Mouse (Mus musculus): ENCODE measurements around the gene Gm13695. TPM values are rescaled to one million over a fixed set of nuclear protein-coding genes. Genes with fewer than 3 reads are reported as not detected.
"Not testable (repeated sequence)": the region's sequence is repeated elsewhere in the genome, so short reads cannot be mapped to it uniquely, and the experiment has no call there.

Gene Gm13695
- total RNA-seq (2021) = 1 to 10 TPM in 1 of 2 experiments, not detected in 1; 1.4 TPM
- long read RNA-seq = 0 reads

DNA sequence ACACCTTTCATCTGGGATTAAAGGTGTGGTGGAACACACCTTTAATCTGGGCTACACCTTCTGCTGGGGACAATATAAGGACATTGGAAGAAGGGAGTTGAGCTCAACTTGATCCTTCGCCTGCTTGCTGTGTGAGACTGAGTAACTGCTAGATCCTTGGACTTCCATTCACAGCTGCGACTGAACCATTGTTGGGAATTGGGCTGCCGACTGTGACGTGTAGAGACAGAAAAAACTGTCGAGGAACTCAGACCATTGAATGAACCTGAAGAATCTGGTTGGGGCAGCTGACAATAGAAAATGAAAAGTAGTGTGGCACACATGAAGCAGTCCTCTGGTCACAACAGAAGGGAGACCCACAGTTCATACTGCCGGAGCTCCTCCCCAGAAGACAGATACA lies at the start of gene Gm13695:
Gm13695 (plus strand) TSS at position 301 of the 400 bp plus-strand sequence.
- not testable (repeated sequence) for DNase-seq (ENCODE audit: low spot score in 2 of 2)

DNA sequence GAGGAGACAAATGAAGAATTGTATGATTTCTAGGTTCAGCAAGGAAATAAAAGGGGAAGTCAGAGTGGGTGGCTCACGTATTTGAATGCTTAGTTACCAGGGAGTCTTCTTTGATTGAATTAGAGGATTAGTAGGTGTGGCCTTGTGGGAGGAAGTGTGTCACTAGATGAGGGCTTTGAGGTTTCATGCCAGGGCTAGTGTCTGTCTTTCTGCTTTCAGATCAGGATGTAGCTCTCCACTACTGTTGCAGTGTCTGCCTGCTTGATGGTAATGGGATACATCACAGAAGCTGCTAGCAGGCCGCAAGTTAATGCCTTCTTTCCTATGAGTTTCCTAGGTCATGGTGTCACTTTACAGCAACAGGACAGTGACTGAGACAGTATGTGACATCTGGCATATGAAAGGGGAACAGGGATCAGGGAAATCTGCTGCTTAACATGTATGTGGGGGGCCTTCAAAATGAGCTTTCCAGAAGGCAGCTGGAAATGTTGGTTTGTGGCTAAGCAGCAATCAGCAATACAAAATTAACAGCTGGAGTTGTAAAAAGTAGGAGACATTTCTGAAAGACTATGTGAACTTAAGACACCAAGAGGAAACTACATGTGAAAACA lies 37.5 kb upstream of the Gm13695 start:
- DNase-seq (ENCODE audit: low spot score in 2 of 2) = no peak

- DNase-seq (ENCODE audit: low spot score in 2 of 2) = peak; percentile 73 to 79
Measured at GRCm38 (mm10) chr2:83940931-83941361, 26.2 kb upstream of the Gm13695 start, which contains the start of gene Zswim2. TSS of gene Zswim2 (minus strand) at chr2:83941228.

DNA sequence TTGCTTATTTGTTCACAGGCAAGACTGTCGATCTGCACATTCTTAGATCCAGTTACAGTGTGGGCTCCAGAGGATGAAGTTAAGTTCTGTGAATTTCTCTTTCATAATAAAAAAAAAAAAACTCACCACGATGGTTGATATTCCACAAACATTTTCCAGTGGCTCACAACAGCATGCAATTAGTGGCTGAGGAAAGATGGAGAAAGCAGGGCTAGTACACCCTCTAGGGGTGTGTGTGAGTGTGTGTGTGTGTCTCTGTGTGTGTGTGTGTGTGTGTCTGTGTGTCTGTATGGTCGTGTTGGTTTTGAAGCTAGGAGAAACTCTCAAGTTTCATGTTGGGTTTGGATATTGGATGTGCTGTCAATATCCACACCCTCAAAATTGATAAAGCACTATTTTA lies 25.7 kb upstream of the Gm13695 start:
- no peak for DNase-seq (ENCODE audit: low spot score in 2 of 2)

DNA sequence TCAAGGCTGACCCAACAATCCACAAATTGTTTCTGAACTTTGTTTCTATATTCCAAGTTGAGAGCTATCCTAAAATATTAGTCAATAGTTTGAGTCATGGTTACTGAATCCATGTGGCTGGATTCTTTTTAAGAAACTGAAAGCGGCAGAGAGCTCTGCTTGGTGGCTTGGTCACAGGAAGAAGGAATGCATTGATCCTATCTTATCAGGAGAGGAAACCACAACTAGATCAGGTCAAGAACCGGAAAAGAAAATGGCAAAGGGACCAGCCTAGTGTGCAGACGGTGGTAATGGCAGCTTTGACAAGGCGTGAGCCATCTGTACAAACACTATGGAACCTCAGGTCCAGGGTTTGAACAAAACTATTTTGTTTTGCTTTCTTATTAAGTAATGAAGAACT lies 25.3 kb upstream of the Gm13695 start:
- no peak for DNase-seq (ENCODE audit: low spot score in 2 of 2)

DNA sequence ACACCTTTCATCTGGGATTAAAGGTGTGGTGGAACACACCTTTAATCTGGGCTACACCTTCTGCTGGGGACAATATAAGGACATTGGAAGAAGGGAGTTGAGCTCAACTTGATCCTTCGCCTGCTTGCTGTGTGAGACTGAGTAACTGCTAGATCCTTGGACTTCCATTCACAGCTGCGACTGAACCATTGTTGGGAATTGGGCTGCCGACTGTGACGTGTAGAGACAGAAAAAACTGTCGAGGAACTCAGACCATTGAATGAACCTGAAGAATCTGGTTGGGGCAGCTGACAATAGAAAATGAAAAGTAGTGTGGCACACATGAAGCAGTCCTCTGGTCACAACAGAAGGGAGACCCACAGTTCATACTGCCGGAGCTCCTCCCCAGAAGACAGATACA lies 11.7 kb upstream of the Gm13695 start, which contains the start of gene Gm13698:
Gm13698 (plus strand) TSS at position 301 of the 400 bp plus-strand sequence.
- DNase-seq (ENCODE audit: low spot score in 2 of 2) = not testable (repeated sequence)

DNA sequence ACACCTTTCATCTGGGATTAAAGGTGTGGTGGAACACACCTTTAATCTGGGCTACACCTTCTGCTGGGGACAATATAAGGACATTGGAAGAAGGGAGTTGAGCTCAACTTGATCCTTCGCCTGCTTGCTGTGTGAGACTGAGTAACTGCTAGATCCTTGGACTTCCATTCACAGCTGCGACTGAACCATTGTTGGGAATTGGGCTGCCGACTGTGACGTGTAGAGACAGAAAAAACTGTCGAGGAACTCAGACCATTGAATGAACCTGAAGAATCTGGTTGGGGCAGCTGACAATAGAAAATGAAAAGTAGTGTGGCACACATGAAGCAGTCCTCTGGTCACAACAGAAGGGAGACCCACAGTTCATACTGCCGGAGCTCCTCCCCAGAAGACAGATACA lies 5.9 kb upstream of the Gm13695 start, which contains the start of gene Gm13693:
Gm13693 (plus strand) TSS at position 301 of the 400 bp plus-strand sequence.
- DNase-seq (ENCODE audit: low spot score in 2 of 2) = not testable (repeated sequence)

DNA sequence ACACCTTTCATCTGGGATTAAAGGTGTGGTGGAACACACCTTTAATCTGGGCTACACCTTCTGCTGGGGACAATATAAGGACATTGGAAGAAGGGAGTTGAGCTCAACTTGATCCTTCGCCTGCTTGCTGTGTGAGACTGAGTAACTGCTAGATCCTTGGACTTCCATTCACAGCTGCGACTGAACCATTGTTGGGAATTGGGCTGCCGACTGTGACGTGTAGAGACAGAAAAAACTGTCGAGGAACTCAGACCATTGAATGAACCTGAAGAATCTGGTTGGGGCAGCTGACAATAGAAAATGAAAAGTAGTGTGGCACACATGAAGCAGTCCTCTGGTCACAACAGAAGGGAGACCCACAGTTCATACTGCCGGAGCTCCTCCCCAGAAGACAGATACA lies 5.7 kb downstream of the Gm13695 start, which contains the start of gene Gm13696:
Gm13696 (plus strand) TSS at position 301 of the 400 bp plus-strand sequence.
- not testable (repeated sequence) for DNase-seq (ENCODE audit: low spot score in 2 of 2)

DNA sequence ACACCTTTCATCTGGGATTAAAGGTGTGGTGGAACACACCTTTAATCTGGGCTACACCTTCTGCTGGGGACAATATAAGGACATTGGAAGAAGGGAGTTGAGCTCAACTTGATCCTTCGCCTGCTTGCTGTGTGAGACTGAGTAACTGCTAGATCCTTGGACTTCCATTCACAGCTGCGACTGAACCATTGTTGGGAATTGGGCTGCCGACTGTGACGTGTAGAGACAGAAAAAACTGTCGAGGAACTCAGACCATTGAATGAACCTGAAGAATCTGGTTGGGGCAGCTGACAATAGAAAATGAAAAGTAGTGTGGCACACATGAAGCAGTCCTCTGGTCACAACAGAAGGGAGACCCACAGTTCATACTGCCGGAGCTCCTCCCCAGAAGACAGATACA lies 11.5 kb downstream of the Gm13695 start, which contains the start of gene Gm13694:
Gm13694 (plus strand) TSS at position 301 of the 400 bp plus-strand sequence.
- DNase-seq (ENCODE audit: low spot score in 2 of 2) = not testable (repeated sequence)

- not testable (repeated sequence) for DNase-seq (ENCODE audit: low spot score in 2 of 2)
Measured at GRCm38 (mm10) chr2:83984443-83984842, 17.3 kb downstream of the Gm13695 start, which contains the start of gene Gm13697. TSS of gene Gm13697 (plus strand) at chr2:83984743.

DNA sequence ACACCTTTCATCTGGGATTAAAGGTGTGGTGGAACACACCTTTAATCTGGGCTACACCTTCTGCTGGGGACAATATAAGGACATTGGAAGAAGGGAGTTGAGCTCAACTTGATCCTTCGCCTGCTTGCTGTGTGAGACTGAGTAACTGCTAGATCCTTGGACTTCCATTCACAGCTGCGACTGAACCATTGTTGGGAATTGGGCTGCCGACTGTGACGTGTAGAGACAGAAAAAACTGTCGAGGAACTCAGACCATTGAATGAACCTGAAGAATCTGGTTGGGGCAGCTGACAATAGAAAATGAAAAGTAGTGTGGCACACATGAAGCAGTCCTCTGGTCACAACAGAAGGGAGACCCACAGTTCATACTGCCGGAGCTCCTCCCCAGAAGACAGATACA lies 23.1 kb downstream of the Gm13695 start, which contains the start of gene Gm13691:
Gm13691 (plus strand) TSS at position 301 of the 400 bp plus-strand sequence.
- DNase-seq (ENCODE audit: low spot score in 2 of 2) = not testable (repeated sequence)

- peak in 1 of 2 experiments; percentile 14 for DNase-seq (ENCODE audit: low spot score in 2 of 2)
Measured at GRCm38 (mm10) chr2:83993639-83994255, 26.6 kb downstream of the Gm13695 start.

DNA sequence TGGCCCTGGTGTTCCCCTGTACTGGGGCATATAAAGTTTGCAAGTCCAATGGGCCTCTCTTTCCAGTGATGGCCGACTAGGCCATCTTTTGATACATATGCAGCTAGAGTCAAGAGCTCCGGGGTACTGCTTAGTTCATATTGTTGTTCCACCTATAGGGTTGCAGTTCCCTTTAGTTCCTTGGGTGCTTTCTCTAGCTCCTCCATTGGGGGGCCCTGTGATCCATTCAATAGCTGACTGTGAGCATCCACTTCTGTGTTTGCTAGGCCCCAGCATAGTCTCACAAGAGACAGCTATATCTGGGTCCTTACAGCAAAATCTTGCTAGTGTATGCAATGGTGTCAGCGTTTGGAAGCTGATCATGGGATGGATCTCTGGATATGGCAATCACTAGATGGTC lies 27.4 kb downstream of the Gm13695 start:
- DNase-seq (ENCODE audit: low spot score in 2 of 2) = not testable (repeated sequence)

DNA sequence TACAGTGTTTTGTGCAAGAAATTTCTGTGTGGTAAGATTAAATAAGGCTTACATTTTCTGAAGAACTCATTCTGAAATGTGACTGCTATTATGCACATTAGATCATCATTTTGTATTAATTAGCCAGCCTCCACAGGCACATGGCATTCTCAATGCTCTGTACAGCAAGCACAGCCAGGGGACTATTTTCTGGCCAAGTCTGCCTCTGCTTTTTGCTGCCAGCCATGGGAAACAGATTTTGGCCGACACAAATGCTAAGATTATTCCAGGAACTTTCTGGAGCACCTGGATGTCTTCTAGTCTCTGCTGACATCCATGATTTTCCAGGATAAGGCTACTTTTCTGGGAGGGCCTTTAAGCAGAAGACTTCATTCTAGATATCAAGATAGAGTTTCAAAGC lies 41.8 kb downstream of the Gm13695 start:
- DNase-seq (ENCODE audit: low spot score in 2 of 2) = peak; percentile 26 to 48

GRCm38 (mm10) chr2:84009818-84010217 lies 42.7 kb downstream of the Gm13695 start:
- DNase-seq (ENCODE audit: low spot score in 2 of 2) = no peak

DNA sequence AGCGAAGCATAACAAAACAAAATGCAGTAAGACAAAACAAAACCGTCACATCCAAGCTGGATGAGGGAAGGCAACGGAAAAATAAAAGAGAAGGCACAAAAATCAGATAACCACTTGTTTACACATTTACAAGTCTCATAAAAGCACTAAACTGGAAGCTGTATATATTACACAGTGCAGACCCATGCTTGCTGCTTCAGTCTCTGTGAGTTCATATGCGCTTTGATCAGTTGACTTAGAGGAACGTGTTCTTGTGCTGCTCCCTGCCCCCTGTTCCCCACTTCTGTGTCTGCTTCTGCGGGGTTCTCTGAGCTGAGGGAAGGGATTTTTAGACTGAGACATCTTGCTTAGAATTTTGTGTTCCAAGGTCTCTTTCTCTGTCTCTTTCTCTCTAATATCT lies 47.5 kb downstream of the Gm13695 start:
- DNase-seq (ENCODE audit: low spot score in 2 of 2) = no peak

DNA sequence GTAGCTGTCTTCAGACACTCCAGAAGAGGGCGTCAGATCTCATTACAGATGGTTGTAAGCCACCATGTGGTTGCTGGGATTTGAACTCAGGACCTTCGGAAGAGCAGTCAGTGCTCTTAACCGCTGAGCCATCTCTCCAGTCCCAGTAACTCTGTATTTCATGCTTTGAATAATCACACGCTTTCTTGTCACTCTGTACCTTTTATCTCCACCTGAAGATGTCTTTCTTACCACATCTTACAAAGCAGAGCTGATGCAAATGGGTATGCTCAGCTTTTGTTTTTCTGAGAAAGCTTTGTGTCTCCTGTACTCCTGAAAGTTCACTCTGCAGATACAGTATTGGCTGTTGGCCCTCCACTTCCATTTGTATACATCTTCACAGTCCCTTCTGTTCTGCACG lies 49.2 kb downstream of the Gm13695 start:
- DNase-seq (ENCODE audit: low spot score in 2 of 2) = not testable (repeated sequence)

- no peak for DNase-seq (ENCODE audit: low spot score in 2 of 2)
Measured at GRCm38 (mm10) chr2:84018330-84018729, 51.2 kb downstream of the Gm13695 start.
